Mouse (Mus musculus) ES-E14 (cell line): ENCODE data around the gene Pstpip1. TPM values are rescaled to one million over a fixed set of nuclear protein-coding genes. Genes with fewer than 3 reads are reported as not detected.

Source experiments
- DNase-seq: peaks from one replicate; pipeline ENCODE4 v3.0.0-alpha.2; 2013; ENCODE audit warnings: low read depth, low spot score
- H3K27ac ChIP-seq: 2 replicates; pipeline ENCODE4 v1.5.1; 2012; ENCODE audit warnings: low read depth, mild to moderate bottlenecking, low read length, moderate library complexity, mixed read lengths; ENCODE audit not compliant: poor library complexity, insufficient read depth, severe bottlenecking
- H3K36me3 ChIP-seq: 2 replicates; pipeline ENCODE4 v1.6.1; 2012; ENCODE audit warnings: mild to moderate bottlenecking, low read length, moderate library complexity, mixed read lengths; ENCODE audit not compliant: control insufficient read depth, poor library complexity, insufficient read depth, severe bottlenecking
- H3K4me1 ChIP-seq, 2 experiments: fragments of 150-350 bp in 1 of 2; sonication (generic) in 1 of 2; 2 replicates each; pipeline ENCODE4 v1.6.1; 2012; ENCODE audit warnings: low read length in 2 of 2, mild to moderate bottlenecking in 1 of 2, mixed read lengths in 1 of 2; ENCODE audit not compliant: control insufficient read depth in 2 of 2, insufficient read depth in 2 of 2, poor library complexity in 1 of 2
- H3K4me3 ChIP-seq, 2 experiments: fragments of 150-350 bp in 1 of 2; sonication (generic) in 1 of 2; 2 replicates each; pipeline ENCODE4 v1.5.1; 2012; ENCODE audit warnings: low read length in 2 of 2, low read depth in 1 of 2, mild to moderate bottlenecking in 1 of 2, mixed read lengths in 1 of 2; ENCODE audit not compliant: insufficient read depth in 1 of 2, poor library complexity in 1 of 2, severe bottlenecking in 1 of 2
- H3K9ac ChIP-seq: 2 replicates; pipeline ENCODE4 v1.6.1; 2012; ENCODE audit warnings: low read depth, mild to moderate bottlenecking, low read length, mixed read lengths; ENCODE audit not compliant: poor library complexity, insufficient read depth, severe bottlenecking
- H3K9me3 ChIP-seq: fragments of 150-350 bp; sonication (generic); 2 replicates; pipeline ENCODE4 v1.6.1; 2012; ENCODE audit warnings: low read depth, mild to moderate bottlenecking, low read length; ENCODE audit not compliant: control insufficient read depth, insufficient read depth
- CHD2 ChIP-seq: IDR thresholded peaks from 2 replicates; pipeline ENCODE4 v1.6.1; 2014; ENCODE audit warnings: mild to moderate bottlenecking, low read depth, low read length, inconsistent platforms
- HCFC1 ChIP-seq: IDR thresholded peaks from 2 replicates; pipeline ENCODE4 v1.6.1; 2012; ENCODE audit warnings: low read length, inconsistent platforms, borderline replicate concordance; ENCODE audit not compliant: insufficient read depth
- MAFK ChIP-seq: IDR thresholded peaks from 2 replicates; pipeline ENCODE4 v1.6.1; 2014; ENCODE audit warnings: mild to moderate bottlenecking, low read depth, low read length, inconsistent platforms; ENCODE audit not compliant: insufficient read depth
- ZC3H11A ChIP-seq: IDR thresholded peaks from 2 replicates; pipeline ENCODE4 v1.6.1; 2012; ENCODE audit warnings: low read depth, mild to moderate bottlenecking, inconsistent platforms, low read length, borderline replicate concordance
- ZNF384 ChIP-seq: IDR thresholded peaks from 2 replicates; pipeline ENCODE4 v1.6.1; 2012; ENCODE audit warnings: low read depth, low read length, inconsistent platforms
- in situ Hi-C, 2 experiments: fragments of 600-800 bp; cut with MboI; formaldehyde crosslinking; loops; one replicate each; pipeline ENCODE4 v1.15.1; 2025; ENCODE audit warnings: low sequenced_read_pairs in 2 of 2, inconsistent platforms in 1 of 2; ENCODE audit not compliant: unreplicated experiment in 2 of 2
- total RNA-seq: library from RNA; depleted of rRNA; stranded (reverse); fragments of 300-350 nt; gene quantifications from 2 replicates; pipeline ENCODE4 v1.2.3, GENCODE M21; 2012

The Pstpip1 gene
- total RNA-seq, 1 experiment = 10.4 TPM

GRCm38 (mm10) chr9:56131813-56132525 lies 42.2 kb downstream of the Pstpip1 start:
- Histone ChIP-seq H3K4me1 (peaks cover 0 to 6% of the 10 kb centered on the region in 2 experiments; a peak in 1 of 4 replicates), H3K36me3 (peaks cover 12% of the 10 kb centered on the region), H3K4me3 (no peak overlapping the region), H3K9me3 (no peaks in the 10 kb centered on the region), H3K9ac (no peak overlapping the region), H3K27ac (no peak overlapping the region)
- in situ Hi-C loops = no loop called here
- no peak for TF ChIP-seq ZNF384
- no peak for TF ChIP-seq HCFC1
- DNase-seq = no peak

- Histone ChIP-seq H3K9me3 (no peaks in the 10 kb centered on the region), H3K9ac (no peak overlapping the region), H3K36me3 (peaks cover 12% of the 10 kb centered on the region), H3K4me3 (no peak overlapping the region), H3K27ac (no peak overlapping the region), H3K4me1 (peaks cover 0 to 1% of the 10 kb centered on the region in 2 experiments; a peak in 1 of 4 replicates)
- in situ Hi-C loops = no loop called here
- TF ChIP-seq ZNF384 (no peak), HCFC1 (no peak), ZC3H11A (no peak), MAFK (no peak), CHD2 (no peak)
- DNase-seq = no peak
Observed at GRCm38 (mm10) chr9:56133970-56134369, 44.2 kb downstream of the Pstpip1 start.

- in situ Hi-C loops = no loop called here
- H3K36me3 ChIP-seq = peaks cover 12% of the 10 kb centered on the region
Observed at GRCm38 (mm10) chr9:56134614-56135013, 44.9 kb downstream of the Pstpip1 start.

GRCm38 (mm10) chr9:56135590-56136197 lies 45.9 kb downstream of the Pstpip1 start:
- H3K9ac ChIP-seq = no peak overlapping the region
- H3K4me3 ChIP-seq = no peak overlapping the region
- H3K36me3 ChIP-seq = peaks cover 12% of the 10 kb centered on the region
- no peaks in the 10 kb centered on the region for H3K4me1 ChIP-seq
- DNase-seq = no peak
- in situ Hi-C loops = no loop called here
- no peak for TF ChIP-seq ZC3H11A
- no peak for TF ChIP-seq ZNF384
- TF ChIP-seq HCFC1 = no peak
- no peak for TF ChIP-seq MAFK
- TF ChIP-seq CHD2 = no peak
- no peak overlapping the region for H3K27ac ChIP-seq
- H3K9me3 ChIP-seq = no peaks in the 10 kb centered on the region

More at GRCm38 (mm10) chr9:56134614-56135013, 44.9 kb downstream of the Pstpip1 start:
- no peak for DNase-seq
- H3K9me3 ChIP-seq = no peaks in the 10 kb centered on the region
- no peak overlapping the region for H3K4me3 ChIP-seq
- no peak overlapping the region for H3K9ac ChIP-seq
- no peak for TF ChIP-seq ZNF384
- TF ChIP-seq CHD2 = no peak
- no peak for TF ChIP-seq MAFK
- no peak for TF ChIP-seq ZC3H11A
- no peak for TF ChIP-seq HCFC1
- H3K27ac ChIP-seq = no peak overlapping the region
- no peaks in the 10 kb centered on the region for H3K4me1 ChIP-seq
